In the genomic region with DNA sequence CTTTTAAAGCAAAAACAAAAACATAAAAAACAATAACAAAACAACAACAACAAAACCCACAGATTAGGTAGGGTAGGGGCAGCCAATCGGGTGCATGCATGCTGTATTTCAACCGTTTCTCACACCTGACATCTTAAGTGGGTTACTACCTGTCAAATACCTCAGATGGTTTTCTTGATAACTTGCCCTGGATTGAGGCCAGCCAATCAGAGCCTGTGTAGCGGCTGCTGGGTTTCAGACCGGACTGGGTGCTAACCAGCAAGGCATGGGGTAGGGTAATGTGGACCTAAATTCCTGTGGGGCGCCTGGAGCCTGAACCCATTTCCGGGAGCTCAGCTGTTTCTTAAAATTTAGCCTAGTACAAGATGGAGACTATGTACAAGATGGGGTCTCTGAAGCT, we compare ENCODE assay signal across 10 mouse cellular contexts. TPM values are rescaled to one million over a fixed set of nuclear protein-coding genes. Genes with fewer than 3 reads are reported as not detected.
DNase-seq lines count a peak whose midpoint lies in the region; ATAC-seq lines count a peak whose summit lies in the region.
"Had no signal": no experiment of that assay in that cellular context is flagged by ENCODE, and none has a peak within 500 bp of the region (broad histone marks: within the 10 kb centered on the region; RNA-seq: fewer than 3 reads in every experiment).

No protein-coding gene starts in this region.

- 44% methylated on average over 6 of the region's 6 CpGs for WGBS in heart, embryonic 16.5 days
- 27% methylated on average over 6 of the region's 6 CpGs for WGBS in embryonic facial prominence, embryonic 14.5 days
- 37% methylated on average over 6 of the region's 6 CpGs for WGBS in midbrain, embryonic 13.5 days

- no peak overlapping the region; the same call in 1 of the 2 replicates for H3K4me3 ChIP-seq in heart, embryonic 16.5 days (ENCODE audit: low read length)
- H3K4me3 ChIP-seq in embryonic facial prominence, embryonic 14.5 days (ENCODE audit: low read depth, low read length): peak overlapping the region; percentile 43
- H3K4me3 ChIP-seq in midbrain, embryonic 13.5 days (replicated peaks): peak overlapping the region; percentile 62; the same call in 1 of the 2 replicates

- no peaks in the 10 kb centered on the region for H3K36me3 ChIP-seq in heart, embryonic 16.5 days (ENCODE audit: control insufficient read depth, insufficient read depth)
- H3K36me3 ChIP-seq in embryonic facial prominence, embryonic 14.5 days (ENCODE audit: control insufficient read depth, insufficient read depth, low read length): no peaks in the 10 kb centered on the region
- H3K36me3 ChIP-seq in midbrain, embryonic 13.5 days: no peaks in the 10 kb centered on the region

- H3K9me3 ChIP-seq in heart, embryonic 16.5 days (replicated peaks; ENCODE audit: control insufficient read depth, low read length): no peaks in the 10 kb centered on the region
- H3K9me3 ChIP-seq in embryonic facial prominence, embryonic 14.5 days (ENCODE audit: control insufficient read depth, low read length): no peaks in the 10 kb centered on the region
- H3K9me3 ChIP-seq in midbrain, embryonic 13.5 days: no peaks in the 10 kb centered on the region

- ATAC-seq in heart, embryonic 16.5 days (replicated peaks; ENCODE audit: extremely low read depth, insufficient read depth, low FRiP score): no peak; the same call in 1 of the 2 replicates
- no peak for ATAC-seq in embryonic facial prominence, embryonic 14.5 days (ENCODE audit: low read depth)
- peak; percentile 51; the same call in 1 of the 2 replicates for ATAC-seq in midbrain, embryonic 13.5 days
- no peak for ATAC-seq in inflammation-experienced regulatory T-cells, adult 6 months

- H3K27me3 ChIP-seq in heart, embryonic 16.5 days (ENCODE audit: control insufficient read depth, insufficient read depth, low read length): peaks cover 20% of the 10 kb centered on the region
- peaks cover 36% of the 10 kb centered on the region for H3K27me3 ChIP-seq in embryonic facial prominence, embryonic 14.5 days (replicated peaks; ENCODE audit: control insufficient read depth, insufficient read depth, low read length)
- peaks cover 42% of the 10 kb centered on the region for H3K27me3 ChIP-seq in midbrain, embryonic 13.5 days

- H3K9ac ChIP-seq in heart, embryonic 16.5 days (ENCODE audit: low read length): no peak overlapping the region
- no peak overlapping the region for H3K9ac ChIP-seq in embryonic facial prominence, embryonic 14.5 days (ENCODE audit: low read depth, low read length)
- H3K9ac ChIP-seq in midbrain, embryonic 13.5 days (replicated peaks): no peak overlapping the region

- peak overlapping the region; percentile 70 for H3K4me2 ChIP-seq in heart, embryonic 16.5 days (ENCODE audit: low read depth, low read length)
- peak overlapping the region; percentile 58 for H3K4me2 ChIP-seq in embryonic facial prominence, embryonic 14.5 days (ENCODE audit: low read depth, low read length)
- H3K4me2 ChIP-seq in midbrain, embryonic 13.5 days (replicated peaks): peak overlapping the region; percentile 68; the same call in 1 of the 2 replicates

- no peak for DNase-seq in heart, adult 11 months
- DNase-seq in embryonic facial prominence, embryonic 14.5 days (ENCODE audit: low spot score): no peak
- peak; percentile 35 for DNase-seq in kidney, adult 18-20 months
- no peak for DNase-seq in layer of hippocampus, postnatal 25 days (ENCODE audit: extremely low spot score in 1 of 2, low spot score in 1 of 2)
- no peak for DNase-seq in frontal cortex, adult 2 months (ENCODE audit: extremely low spot score in 1 of 2, low spot score in 1 of 2)
- DNase-seq: adrenal gland, adult 8-10 months had no signal

- no peak overlapping the region for H3K27ac ChIP-seq in heart, embryonic 16.5 days (ENCODE audit: low read length)
- no peak overlapping the region for H3K27ac ChIP-seq in embryonic facial prominence, embryonic 14.5 days (replicated peaks; ENCODE audit: low read depth, low read length)
- no peak overlapping the region for H3K27ac ChIP-seq in midbrain, embryonic 13.5 days

- peaks cover 9% of the 10 kb centered on the region for H3K4me1 ChIP-seq in heart, embryonic 16.5 days (ENCODE audit: control insufficient read depth, insufficient read depth, low read length)
- 0 out of 2 replicates have a peak, but pooled peaks cover 4% of the 10 kb centered on the region for H3K4me1 ChIP-seq in embryonic facial prominence, embryonic 14.5 days (ENCODE audit: control insufficient read depth, insufficient read depth, low read length)
- H3K4me1 ChIP-seq in midbrain, embryonic 13.5 days (replicated peaks): peaks cover 6% of the 10 kb centered on the region; the same call in 1 of the 2 replicates

RNA-seq across cellular contexts. Expression of a gene that starts 0.5 kb away (rescaled TPM):
- 6.3 and 7.2 TPM in 2 replicates for polyA plus RNA-seq in heart, embryonic 16.5 days (2015; fragmentation: Nextera tagmentation; extraction: Ambion mirVana)
- 1.3 TPM in 2 replicates for polyA plus RNA-seq in embryonic facial prominence, embryonic 14.5 days (2014; fragmentation: Nextera tagmentation; extraction: Ambion mirVana)
- polyA plus RNA-seq in midbrain, embryonic 13.5 days (2015; fragmentation: Nextera tagmentation; extraction: Ambion mirVana): 12.0 TPM in 2 replicates
- polyA plus RNA-seq in inflammation-experienced regulatory T-cells, adult 6 months (2017; shearing (Covaris generic)): not detected
- 1 to 10 TPM; 4.2 to 4.6 TPM for total RNA-seq in layer of hippocampus, postnatal 25 days (2021)
- 2.0 and 2.6 TPM in 2 replicates for polyA plus RNA-seq in frontal cortex, adult 2 months (2012; rRNA removed)
- polyA plus RNA-seq: spleen, adult 2 months had no signal

RNA-seq across cellular contexts. Expression of a gene that starts 20.2 kb away (rescaled TPM):
- 25.0 and 26.2 TPM in 2 replicates for polyA plus RNA-seq in heart, embryonic 16.5 days (2015; fragmentation: Nextera tagmentation; extraction: Ambion mirVana)
- polyA plus RNA-seq in embryonic facial prominence, embryonic 14.5 days (2014; fragmentation: Nextera tagmentation; extraction: Ambion mirVana): 27.7 and 29.0 TPM in 2 replicates
- polyA plus RNA-seq in midbrain, embryonic 13.5 days (2015; fragmentation: Nextera tagmentation; extraction: Ambion mirVana): 34.0 and 36.7 TPM in 2 replicates
- polyA plus RNA-seq in inflammation-experienced regulatory T-cells, adult 6 months (2017; shearing (Covaris generic)): 10 to 100 TPM; 20.2 to 33.8 (median 28.8) TPM
- total RNA-seq in layer of hippocampus, postnatal 25 days (2021): 10 to 100 TPM; 55.4 to 57.7 TPM
- polyA plus RNA-seq in frontal cortex, adult 2 months (2012; rRNA removed): 36.5 and 37.9 TPM in 2 replicates

RNA-seq across cellular contexts. Expression of a gene that starts 49.7 kb away (rescaled TPM):
- not detected in 2 replicates for polyA plus RNA-seq in heart, embryonic 16.5 days (2015; fragmentation: Nextera tagmentation; extraction: Ambion mirVana)
- polyA plus RNA-seq in embryonic facial prominence, embryonic 14.5 days (2014; fragmentation: Nextera tagmentation; extraction: Ambion mirVana): not detected in 2 replicates
- 0.16 and 0.26 TPM in 2 replicates for polyA plus RNA-seq in midbrain, embryonic 13.5 days (2015; fragmentation: Nextera tagmentation; extraction: Ambion mirVana)
- not detected for polyA plus RNA-seq in inflammation-experienced regulatory T-cells, adult 6 months (2017; shearing (Covaris generic))
- not detected for total RNA-seq in layer of hippocampus, postnatal 25 days (2021)
- polyA plus RNA-seq in frontal cortex, adult 2 months (2012; rRNA removed): 0.11 and 0.26 TPM in 2 replicates
- total RNA-seq: adrenal gland, adult 8-10 months had no signal
- polyA plus RNA-seq: spleen, adult 2 months had no signal

RNA-seq across cellular contexts. Expression of a gene that starts 49.8 kb away (rescaled TPM):
- polyA plus RNA-seq in heart, embryonic 16.5 days (2015; fragmentation: Nextera tagmentation; extraction: Ambion mirVana): not detected in 2 replicates
- polyA plus RNA-seq in embryonic facial prominence, embryonic 14.5 days (2014; fragmentation: Nextera tagmentation; extraction: Ambion mirVana): not detected in 2 replicates
- polyA plus RNA-seq in midbrain, embryonic 13.5 days (2015; fragmentation: Nextera tagmentation; extraction: Ambion mirVana): not detected in 2 replicates
- polyA plus RNA-seq in inflammation-experienced regulatory T-cells, adult 6 months (2017; shearing (Covaris generic)): not detected
- not detected for total RNA-seq in layer of hippocampus, postnatal 25 days (2021)
- 1.2 and 1.6 TPM in 2 replicates for polyA plus RNA-seq in frontal cortex, adult 2 months (2012; rRNA removed)
